Mouse (Mus musculus): ENCODE results near the gene Rnf144b. TPM values are rescaled to one million over a fixed set of nuclear protein-coding genes. Genes with fewer than 3 reads are reported as not detected.
A peak's percentile ranks its signal among the peaks of the same experiment; 100 is the strongest.

Rnf144b gene
- polyA plus RNA-seq, 1 experiment from 2014 or later, result 1.7 TPM

GRCm38 (mm10) chr13:47268227-47268626, 145.8 kb downstream of the Rnf144b start:
- Histone ChIP-seq H3K27ac (no peak overlapping the region), H3K4me1 (replicated peaks) (peaks cover 9% of the 10 kb centered on the region), H3K27me3 (0 out of 2 replicates have a peak, but pooled peaks cover 3% of the 10 kb centered on the region), H3K36me3 (no peaks in the 10 kb centered on the region), H3K4me2 (no peak overlapping the region), H3K9me3 (replicated peaks) (no peaks in the 10 kb centered on the region), H3K9ac (no peak overlapping the region), H3K4me3 (no peak overlapping the region)
- 90% methylated on average over 3 of the region's 3 CpGs for WGBS
- no peak for ATAC-seq (replicated peaks; ENCODE audit: insufficient number of reproducible peaks, insufficient read depth, low FRiP score, low read depth)

- no peak overlapping the region for H3K27ac ChIP-seq
- no peaks in the 10 kb centered on the region for H3K36me3 ChIP-seq
- H3K4me3 ChIP-seq, result peak overlapping the region; percentile 23; the same call in 1 of the 2 replicates
- peaks cover 22% of the 10 kb centered on the region for H3K4me1 ChIP-seq (replicated peaks)
- WGBS, result 25% methylated on average over 8 of the region's 8 CpGs
- H3K9ac ChIP-seq, result no peak overlapping the region
- 0 out of 2 replicates have a peak, but pooled peaks cover 3% of the 10 kb centered on the region for H3K27me3 ChIP-seq
- no peak for ATAC-seq (replicated peaks; ENCODE audit: insufficient number of reproducible peaks, insufficient read depth, low FRiP score, low read depth)
- no peaks in the 10 kb centered on the region for H3K9me3 ChIP-seq (replicated peaks)
- H3K4me2 ChIP-seq, result peak overlapping the region; percentile 55
These were observed 150.5 kb downstream of the Rnf144b start for GRCm38 (mm10) chr13:47272928-47273327.

GRCm38 (mm10) chr13:47273487-47273886, 151.0 kb downstream of the Rnf144b start:
- no peak for ATAC-seq (replicated peaks; ENCODE audit: insufficient number of reproducible peaks, insufficient read depth, low FRiP score, low read depth)
- 8% methylated on average over 11 of the region's 11 CpGs for WGBS
- H3K4me2 ChIP-seq, result peak overlapping the region; percentile 55

GRCm38 (mm10) chr13:47274139-47274538, 151.7 kb downstream of the Rnf144b start:
- Histone ChIP-seq H3K36me3 (no peaks in the 10 kb centered on the region), H3K27ac (no peak overlapping the region), H3K4me1 (replicated peaks) (peaks cover 22% of the 10 kb centered on the region), H3K9ac (no peak overlapping the region), H3K9me3 (replicated peaks) (no peaks in the 10 kb centered on the region), H3K4me3 (no peak overlapping the region), H3K27me3 (0 out of 2 replicates have a peak, but pooled peaks cover 3% of the 10 kb centered on the region), H3K4me2 (no peak overlapping the region)
- no peak for ATAC-seq (replicated peaks; ENCODE audit: insufficient number of reproducible peaks, insufficient read depth, low FRiP score, low read depth)
- 51% methylated on average over 3 of the region's 3 CpGs for WGBS

More at GRCm38 (mm10) chr13:47273487-47273886, 151.0 kb downstream of the Rnf144b start:
- no peaks in the 10 kb centered on the region for H3K9me3 ChIP-seq (replicated peaks)
- H3K4me1 ChIP-seq (replicated peaks), result peaks cover 22% of the 10 kb centered on the region
- H3K36me3 ChIP-seq, result no peaks in the 10 kb centered on the region
- no peak overlapping the region for H3K27ac ChIP-seq
- H3K27me3 ChIP-seq, result 0 out of 2 replicates have a peak, but pooled peaks cover 3% of the 10 kb centered on the region
- peak overlapping the region; percentile 23; the same call in 1 of the 2 replicates for H3K4me3 ChIP-seq
- 0 out of 2 replicates have a peak overlapping the region, but pooled peaks have one; percentile 18 for H3K9ac ChIP-seq

- H3K27me3 ChIP-seq, result no peaks in the 10 kb centered on the region
- H3K4me2 ChIP-seq, result peak overlapping the region; percentile 51
- H3K9ac ChIP-seq, result no peak overlapping the region
- no peaks in the 10 kb centered on the region for H3K36me3 ChIP-seq
- H3K9me3 ChIP-seq (replicated peaks), result no peaks in the 10 kb centered on the region
- H3K27ac ChIP-seq, result peak overlapping the region; percentile 86
- peak overlapping the region; percentile 16 for H3K4me3 ChIP-seq
- 12% methylated on average over 13 of the region's 13 CpGs for WGBS
- ATAC-seq (replicated peaks; ENCODE audit: insufficient number of reproducible peaks, insufficient read depth, low FRiP score, low read depth), result peak; percentile 80
- H3K4me1 ChIP-seq (replicated peaks), result peaks cover 22% of the 10 kb centered on the region
These were observed 154.8 kb downstream of the Rnf144b start for GRCm38 (mm10) chr13:47277000-47277823.

- H3K4me1 ChIP-seq (replicated peaks), result peaks cover 19% of the 10 kb centered on the region
- H3K4me2 ChIP-seq, result peak overlapping the region; percentile 51
- H3K9me3 ChIP-seq (replicated peaks), result no peaks in the 10 kb centered on the region
- no peaks in the 10 kb centered on the region for H3K36me3 ChIP-seq
- H3K4me3 ChIP-seq, result no peak overlapping the region
- no peak for ATAC-seq (replicated peaks; ENCODE audit: insufficient number of reproducible peaks, insufficient read depth, low FRiP score, low read depth)
- no peak overlapping the region for H3K9ac ChIP-seq
- 28% methylated on average over 5 of the region's 5 CpGs for WGBS
- peak overlapping the region; percentile 86 for H3K27ac ChIP-seq
- H3K27me3 ChIP-seq, result no peaks in the 10 kb centered on the region
These were observed 155.4 kb downstream of the Rnf144b start for GRCm38 (mm10) chr13:47277824-47278290.

GRCm38 (mm10) chr13:47282221-47282620, 159.8 kb downstream of the Rnf144b start:
- no peaks in the 10 kb centered on the region for H3K9me3 ChIP-seq (replicated peaks)
- H3K9ac ChIP-seq, result no peak overlapping the region
- no peaks in the 10 kb centered on the region for H3K36me3 ChIP-seq
- no peak for ATAC-seq (replicated peaks; ENCODE audit: insufficient number of reproducible peaks, insufficient read depth, low FRiP score, low read depth)
- 71% methylated on average over 3 of the region's 3 CpGs for WGBS
- no peaks in the 10 kb centered on the region for H3K27me3 ChIP-seq
- H3K4me3 ChIP-seq, result no peak overlapping the region
- no peak overlapping the region for H3K4me2 ChIP-seq
- no peak overlapping the region for H3K27ac ChIP-seq
- peaks cover 6% of the 10 kb centered on the region for H3K4me1 ChIP-seq (replicated peaks)

- Histone ChIP-seq H3K4me1 (replicated peaks) (peaks cover 3% of the 10 kb centered on the region), H3K27me3 (0 out of 2 replicates have a peak, but pooled peaks cover 3% of the 10 kb centered on the region), H3K9me3 (replicated peaks) (no peaks in the 10 kb centered on the region), H3K9ac (no peak overlapping the region), H3K27ac (no peak overlapping the region), H3K4me3 (no peak overlapping the region), H3K4me2 (no peak overlapping the region), H3K36me3 (no peaks in the 10 kb centered on the region)
- 42% methylated on average over 4 of the region's 4 CpGs for WGBS
- ATAC-seq (replicated peaks; ENCODE audit: insufficient number of reproducible peaks, insufficient read depth, low FRiP score, low read depth), result peak; percentile 75; the same call in 1 of the 2 replicates
These were observed 166.0 kb downstream of the Rnf144b start for GRCm38 (mm10) chr13:47288449-47288848.

- WGBS, result 87% methylated on average over 8 of the region's 8 CpGs
- Histone ChIP-seq H3K27me3 (no peaks in the 10 kb centered on the region), H3K4me2 (no peak overlapping the region), H3K9ac (no peak overlapping the region), H3K36me3 (no peaks in the 10 kb centered on the region), H3K4me1 (replicated peaks) (peaks cover 6% of the 10 kb centered on the region), H3K27ac (no peak overlapping the region), H3K4me3 (no peak overlapping the region), H3K9me3 (replicated peaks) (no peaks in the 10 kb centered on the region)
- ATAC-seq (replicated peaks; ENCODE audit: insufficient number of reproducible peaks, insufficient read depth, low FRiP score, low read depth), result no peak
These were observed 174.0 kb downstream of the Rnf144b start for GRCm38 (mm10) chr13:47296465-47296864.

All from heart, embryonic 15.5 days (tissue).